Mouse (Mus musculus) limb, embryonic 14.5 days (tissue): ENCODE results near the gene Samsn1. TPM values are rescaled to one million over a fixed set of nuclear protein-coding genes. Genes with fewer than 3 reads are reported as not detected.
A peak's percentile ranks its signal among the peaks of the same experiment; 100 is the strongest.

Experiments used
- ATAC-seq: fragments of 200-750 bp; cut with Nextera tagmentation; 2 replicates; pipeline ENCODE4 v1.8.0; 2017; ENCODE audit warnings: low read depth, moderate number of reproducible peaks, moderate TSS enrichment; ENCODE audit not compliant: low FRiP score
- DNase-seq: peaks from one replicate; pipeline ENCODE4 v3.0.0-alpha.2; 2015; ENCODE audit warnings: low spot score
- H3K27ac ChIP-seq: fragments of 300-500 bp; sonication (generic); replicated peaks from 2 replicates; pipeline ENCODE4 v1.5.1; 2014; ENCODE audit warnings: low read depth, mild to moderate bottlenecking, low read length, moderate library complexity, mixed read lengths
- H3K27me3 ChIP-seq: fragments of 300-500 bp; sonication (generic); 2 replicates; pipeline ENCODE4 v1.6.1; 2014; ENCODE audit warnings: low read length, mixed read lengths; ENCODE audit not compliant: control insufficient read depth, insufficient read depth
- H3K36me3 ChIP-seq: fragments of 300-500 bp; sonication (generic); 2 replicates; pipeline ENCODE4 v1.6.1; 2014; ENCODE audit warnings: mild to moderate bottlenecking, low read length, moderate library complexity, mixed read lengths; ENCODE audit not compliant: control insufficient read depth, insufficient read depth
- H3K4me1 ChIP-seq: fragments of 300-500 bp; sonication (generic); 2 replicates; pipeline ENCODE4 v1.6.1; 2014; ENCODE audit warnings: antibody characterized with exemption, low read length, mixed read lengths; ENCODE audit not compliant: control insufficient read depth, insufficient read depth
- H3K4me2 ChIP-seq: fragments of 300-500 bp; sonication (generic); replicated peaks from 2 replicates; pipeline ENCODE4 v1.6.1; 2014; ENCODE audit warnings: low read depth, mild to moderate bottlenecking, low read length, moderate library complexity; ENCODE audit not compliant: severe bottlenecking
- H3K4me3 ChIP-seq: fragments of 300-500 bp; sonication (generic); replicated peaks from 2 replicates; pipeline ENCODE4 v1.5.1; 2014; ENCODE audit warnings: low read length
- H3K9ac ChIP-seq: fragments of 300-500 bp; sonication (generic); 2 replicates; pipeline ENCODE4 v1.6.1; 2014; ENCODE audit warnings: mild to moderate bottlenecking, low read depth, low read length, moderate library complexity; ENCODE audit not compliant: severe bottlenecking
- H3K9me3 ChIP-seq: fragments of 300-500 bp; sonication (generic); 2 replicates; pipeline ENCODE4 v1.6.1; 2016; ENCODE audit warnings: low read length; ENCODE audit not compliant: control insufficient read depth
- POLR2A ChIP-seq: fragments of 200-500 bp; IDR thresholded peaks from 2 replicates; pipeline ENCODE4 v1.8.0; 2012; ENCODE audit warnings: inconsistent platforms, mild to moderate bottlenecking, moderate library complexity, borderline replicate concordance; ENCODE audit not compliant: insufficient read depth, insufficient read length; ENCODE audit errors: extremely low read depth
- WGBS: fragments of 180-500 bp; shearing (Covaris S2); extraction: QIAGEN DNeasy Blood & Tissue Kit; methylation state at CpG from one replicate; pipeline ENCODE4 v1.1.7; 2014; 5-methylcytosine and 5-hydroxymethylcytosine counted together
- polyA plus RNA-seq, 2 experiments: library from polyadenylated mRNA; depleted of rRNA in 1 of 2; stranded (reverse) in 1 of 2; unstranded in 1 of 2; fragments of >200 nt; fragmentation: Nextera tagmentation in 1 of 2; extraction: Ambion mirVana in 1 of 2; gene quantifications; 2 replicates each; pipeline versions ENCODE4 v1.2.1 to v1.2.3; 2012 to 2014

Gene Samsn1
- polyA plus RNA-seq, 2 experiments = 3.2 to 4.1 TPM

GRCm38 (mm10) chr16:76002287-76002686 lies 19.8 kb downstream of the Samsn1 start:
- H3K4me3 ChIP-seq = no peak overlapping the region
- DNase-seq = no peak
- H3K9ac ChIP-seq = no peak overlapping the region
- TF ChIP-seq POLR2A = no peak
- H3K4me2 ChIP-seq = no peak overlapping the region
- ATAC-seq = no peak
- WGBS = 62% methylated on average over 12 of the region's 12 CpGs
- H3K27ac ChIP-seq = no peak overlapping the region
- no peaks in the 10 kb centered on the region for H3K27me3 ChIP-seq
- no peaks in the 10 kb centered on the region for H3K4me1 ChIP-seq
- no peaks in the 10 kb centered on the region for H3K9me3 ChIP-seq
- H3K36me3 ChIP-seq = no peaks in the 10 kb centered on the region

GRCm38 (mm10) chr16:76001788-76002187 lies 20.3 kb downstream of the Samsn1 start:
- H3K9me3 ChIP-seq = no peaks in the 10 kb centered on the region
- DNase-seq = no peak
- no peaks in the 10 kb centered on the region for H3K27me3 ChIP-seq
- no peak overlapping the region for H3K4me2 ChIP-seq
- no peaks in the 10 kb centered on the region for H3K4me1 ChIP-seq
- no peak overlapping the region for H3K4me3 ChIP-seq
- ATAC-seq = no peak
- WGBS = 54% methylated on average over 6 of the region's 6 CpGs
- H3K27ac ChIP-seq = no peak overlapping the region
- no peaks in the 10 kb centered on the region for H3K36me3 ChIP-seq
- no peak for TF ChIP-seq POLR2A
- no peak overlapping the region for H3K9ac ChIP-seq

GRCm38 (mm10) chr16:76000127-76000526 lies 22.0 kb downstream of the Samsn1 start:
- DNase-seq (no peak), ATAC-seq (no peak)
- no peak overlapping the region for H3K27ac ChIP-seq
- H3K9ac ChIP-seq = no peak overlapping the region
- TF ChIP-seq POLR2A = no peak
- no peaks in the 10 kb centered on the region for H3K9me3 ChIP-seq
- H3K27me3 ChIP-seq = no peaks in the 10 kb centered on the region
- no peaks in the 10 kb centered on the region for H3K4me1 ChIP-seq
- no peaks in the 10 kb centered on the region for H3K36me3 ChIP-seq
- no peak overlapping the region for H3K4me2 ChIP-seq
- H3K4me3 ChIP-seq = no peak overlapping the region
- 83% methylated on average over 9 of the region's 9 CpGs for WGBS

GRCm38 (mm10) chr16:75990173-75990572 lies 31.9 kb downstream of the Samsn1 start:
- H3K4me1 ChIP-seq = no peaks in the 10 kb centered on the region
- no peak overlapping the region for H3K4me3 ChIP-seq
- no peaks in the 10 kb centered on the region for H3K27me3 ChIP-seq
- H3K4me2 ChIP-seq = no peak overlapping the region
- ATAC-seq (no peak), DNase-seq (peak; percentile 21)
- no peak for TF ChIP-seq POLR2A
- no peak overlapping the region for H3K27ac ChIP-seq
- no peaks in the 10 kb centered on the region for H3K9me3 ChIP-seq
- WGBS = 21% methylated on average over 1 of the region's 1 CpGs
- no peak overlapping the region for H3K9ac ChIP-seq
- no peaks in the 10 kb centered on the region for H3K36me3 ChIP-seq

GRCm38 (mm10) chr16:75983831-75984230 lies 38.2 kb downstream of the Samsn1 start:
- no peak for TF ChIP-seq POLR2A
- Histone ChIP-seq H3K9ac (no peak overlapping the region), H3K27me3 (no peaks in the 10 kb centered on the region), H3K9me3 (peaks cover 4% of the 10 kb centered on the region; the same call in 1 of the 2 replicates), H3K36me3 (no peaks in the 10 kb centered on the region), H3K4me2 (no peak overlapping the region), H3K27ac (no peak overlapping the region), H3K4me3 (no peak overlapping the region), H3K4me1 (no peaks in the 10 kb centered on the region)
- WGBS = 86% methylated on average over 1 of the region's 1 CpGs
- ATAC-seq (no peak), DNase-seq (no peak)

- Histone ChIP-seq H3K4me1 (no peaks in the 10 kb centered on the region), H3K4me2 (no peak overlapping the region), H3K27ac (no peak overlapping the region), H3K9me3 (peaks cover 4% of the 10 kb centered on the region; the same call in 1 of the 2 replicates), H3K9ac (no peak overlapping the region), H3K36me3 (no peaks in the 10 kb centered on the region), H3K27me3 (no peaks in the 10 kb centered on the region), H3K4me3 (no peak overlapping the region)
- DNase-seq (no peak), ATAC-seq (no peak)
- TF ChIP-seq POLR2A = no peak
Observed at GRCm38 (mm10) chr16:75979381-75979780, 42.7 kb downstream of the Samsn1 start.
